Mouse (Mus musculus) embryonic fibroblast, embryonic 13.5 days (primary cell): Measurements from ENCODE around the gene Catsperz. TPM values are rescaled to one million over a fixed set of nuclear protein-coding genes. Genes with fewer than 3 reads are reported as not detected.

ENCODE experiments used
- H3K27ac ChIP-seq: 2 replicates; pipeline ENCODE4 v1.5.1; 2012; ENCODE audit warnings: low read length, control low read depth, inconsistent platforms; ENCODE audit not compliant: insufficient read depth
- H3K4me1 ChIP-seq: 2 replicates; pipeline ENCODE4 v1.6.1; 2011; ENCODE audit warnings: low read length; ENCODE audit not compliant: control insufficient read depth, insufficient read depth
- H3K4me3 ChIP-seq: 2 replicates; pipeline ENCODE4 v1.5.1; 2011; ENCODE audit warnings: mild to moderate bottlenecking, control low read depth, low read length; ENCODE audit not compliant: insufficient read depth
- CTCF ChIP-seq: IDR thresholded peaks from 2 replicates; pipeline ENCODE4 v1.5.1; 2011; ENCODE audit warnings: mild to moderate bottlenecking, control low read depth, low read length, moderate library complexity, borderline replicate concordance; ENCODE audit not compliant: insufficient read depth
- POLR2A ChIP-seq: IDR thresholded peaks from 2 replicates; pipeline ENCODE4 v1.6.1; 2011; ENCODE audit warnings: low read depth, mild to moderate bottlenecking, control low read depth, low read length, moderate library complexity
- polyA plus RNA-seq: library from polyadenylated mRNA; stranded (reverse); fragments of >200 nt; gene quantifications from 2 replicates; pipeline ENCODE4 v1.2.4, GENCODE M21; 2011; ENCODE audit warnings: low read depth; ENCODE audit not compliant: missing spikeins, insufficient read length

Gene Catsperz
- polyA plus RNA-seq, 1 experiment: not detected

DNA sequence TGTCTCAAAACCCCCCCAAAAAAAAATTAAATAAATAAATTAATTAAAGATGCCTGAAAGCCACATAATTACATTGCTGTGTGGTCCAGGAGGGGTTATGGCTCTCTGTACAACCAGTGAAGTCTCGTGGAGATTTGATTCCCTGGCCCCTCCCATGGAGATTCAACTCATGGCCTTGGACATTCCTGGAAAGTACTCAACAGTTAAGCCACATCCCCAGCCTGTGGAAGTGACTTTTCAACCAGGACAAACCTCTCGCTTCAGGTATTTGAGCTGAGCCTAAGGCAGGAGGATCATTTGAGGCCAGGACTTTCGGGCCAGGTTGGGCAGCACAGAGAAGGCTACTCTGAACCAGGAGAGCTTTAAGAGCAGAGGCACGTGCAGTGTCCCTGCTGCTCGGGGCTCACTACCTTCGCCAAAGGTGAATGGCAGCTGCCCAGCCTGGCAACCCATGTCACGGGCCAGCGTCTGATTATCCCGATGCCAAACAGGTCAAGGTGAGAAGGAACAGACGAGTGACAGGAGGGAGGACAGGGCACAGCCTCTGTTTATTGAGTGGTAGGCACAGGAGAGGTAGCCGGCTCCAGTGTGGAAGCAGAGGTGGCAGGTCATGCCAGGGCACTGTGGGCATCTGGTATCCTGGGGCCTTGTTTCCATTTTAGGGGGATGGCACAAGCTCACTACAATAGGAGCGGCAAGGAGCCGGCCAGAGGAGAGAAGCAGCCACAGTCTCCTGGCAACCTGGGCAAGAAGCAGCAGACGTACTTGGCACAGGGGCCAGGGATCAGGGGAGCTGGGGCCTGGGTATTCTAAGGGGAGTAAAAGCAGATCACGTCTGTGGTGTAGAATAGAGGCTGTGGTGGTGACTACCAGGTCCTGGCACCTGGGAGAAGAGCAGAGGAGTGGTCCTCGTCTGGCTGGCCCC lies 12.6 kb upstream of the Catsperz start:
- H3K27ac ChIP-seq: no peak overlapping the region
- no peak overlapping the region for H3K4me3 ChIP-seq
- TF ChIP-seq POLR2A: 0 out of 2 replicates have a peak, but pooled peaks have one; percentile 13
- TF ChIP-seq CTCF: no peak
- peaks cover 5% of the 10 kb centered on the region; the same call in 1 of the 2 replicates for H3K4me1 ChIP-seq

DNA sequence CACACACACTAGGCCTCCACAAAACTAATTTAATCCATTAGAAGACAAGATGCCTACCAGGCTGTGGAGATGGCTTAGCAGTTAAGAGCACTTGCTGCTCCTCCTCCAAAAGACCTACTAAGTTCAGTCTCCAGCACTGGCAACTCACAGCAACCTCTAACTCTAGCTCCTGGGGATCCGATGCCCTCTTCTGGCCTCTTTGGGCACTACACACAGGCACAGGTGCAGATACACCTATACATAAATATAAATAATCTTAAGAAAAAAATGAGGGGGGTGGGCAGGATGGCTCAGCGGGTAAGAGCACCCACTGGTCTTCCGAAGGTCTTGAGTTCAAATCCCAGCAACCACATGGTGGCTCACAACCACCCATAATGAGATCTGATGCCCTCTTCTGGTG lies 11.1 kb upstream of the Catsperz start:
- Histone ChIP-seq H3K4me3 (no peak overlapping the region), H3K27ac (no peak overlapping the region), H3K4me1 (peaks cover 5% of the 10 kb centered on the region; the same call in 1 of the 2 replicates)
- TF ChIP-seq CTCF (no peak), POLR2A (no peak)

DNA sequence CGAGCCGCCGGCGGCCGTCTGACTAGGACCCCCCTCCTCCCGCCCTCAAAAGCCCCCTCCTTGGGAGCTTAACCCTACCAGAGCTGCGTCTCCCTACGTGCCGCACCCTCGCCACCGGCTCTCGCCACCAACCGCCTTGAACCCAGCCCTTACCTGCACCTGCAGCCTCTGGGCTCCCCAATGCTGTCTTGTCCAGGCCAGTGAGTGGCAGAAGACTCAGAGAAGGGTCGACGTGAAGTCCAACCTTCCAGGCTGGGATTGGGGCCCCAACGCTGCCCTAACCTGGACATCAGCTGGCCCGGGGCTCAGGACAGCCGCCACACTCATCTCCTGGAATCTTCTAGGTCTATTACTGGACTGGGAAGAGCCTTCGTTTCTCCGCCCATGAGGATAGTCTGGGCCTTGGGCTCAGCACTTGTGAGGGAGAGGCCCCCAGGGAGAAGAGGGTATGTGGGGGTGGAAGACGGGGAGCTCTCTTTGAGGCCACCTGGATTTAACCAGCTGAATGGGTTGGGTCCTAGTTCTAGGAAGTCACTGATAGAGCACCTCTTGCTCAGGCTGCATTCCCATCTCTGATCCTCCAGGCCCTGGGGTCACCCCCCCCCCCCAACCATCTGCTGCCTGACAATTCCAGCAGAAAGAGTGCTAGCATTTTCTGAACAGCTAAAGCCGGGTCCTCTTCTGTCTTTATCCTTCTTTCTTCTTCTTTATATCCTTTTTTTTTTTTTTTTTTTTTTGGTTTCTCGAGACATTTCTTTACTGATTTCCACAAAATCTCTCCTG lies 9.2 kb upstream of the Catsperz start, which contains the start of gene Kcnk4:
Gene Kcnk4 (minus strand): TSS at position 321 of the 783 bp plus-strand sequence.
- H3K27ac ChIP-seq: no peak within 1 kb of the TSS
- peak within 1 kb of the TSS; percentile 20 for H3K4me3 ChIP-seq
- no peaks in the 10 kb centered on the region for H3K4me1 ChIP-seq
- TF ChIP-seq CTCF (no peak), POLR2A (no peak)

DNA sequence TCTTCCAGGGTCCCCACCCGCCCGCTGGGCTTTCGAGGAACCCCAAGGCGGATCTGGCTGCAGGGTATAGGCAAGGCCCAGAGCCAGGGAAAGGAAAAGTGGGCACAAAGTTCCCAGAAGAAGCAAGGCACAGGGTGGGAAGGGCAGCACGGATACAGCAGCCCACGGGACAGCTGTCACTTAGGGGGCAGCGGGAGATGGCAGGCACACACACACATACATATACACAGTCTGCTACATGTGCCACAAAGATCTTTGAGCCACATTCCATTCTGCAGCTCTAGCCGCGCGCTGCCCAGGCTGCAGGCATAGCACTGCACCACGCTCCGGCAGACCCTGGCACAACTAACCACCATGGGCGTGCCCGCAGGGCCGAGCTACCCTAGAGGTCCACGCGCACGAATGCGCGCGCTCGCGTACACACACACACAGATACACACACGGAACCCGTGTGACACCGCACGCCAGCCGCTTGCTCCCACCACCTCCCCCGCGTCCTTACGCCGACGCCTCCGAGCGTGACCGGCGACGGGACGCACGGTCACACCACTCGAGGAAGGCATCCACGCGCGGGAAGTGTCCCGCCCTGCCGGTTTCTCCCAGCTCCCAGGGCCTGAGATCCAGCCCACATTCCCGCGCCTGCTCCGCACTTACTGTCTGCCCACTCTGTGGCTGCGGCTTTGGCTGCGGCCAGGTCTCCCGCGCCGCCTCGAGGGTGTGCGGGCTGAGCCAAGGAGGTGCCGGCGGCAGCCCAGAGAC lies 8.4 kb upstream of the Catsperz start:
- H3K27ac ChIP-seq: no peak overlapping the region
- no peaks in the 10 kb centered on the region for H3K4me1 ChIP-seq
- peak overlapping the region; percentile 20 for H3K4me3 ChIP-seq
- TF ChIP-seq POLR2A (no peak), CTCF (no peak)

DNA sequence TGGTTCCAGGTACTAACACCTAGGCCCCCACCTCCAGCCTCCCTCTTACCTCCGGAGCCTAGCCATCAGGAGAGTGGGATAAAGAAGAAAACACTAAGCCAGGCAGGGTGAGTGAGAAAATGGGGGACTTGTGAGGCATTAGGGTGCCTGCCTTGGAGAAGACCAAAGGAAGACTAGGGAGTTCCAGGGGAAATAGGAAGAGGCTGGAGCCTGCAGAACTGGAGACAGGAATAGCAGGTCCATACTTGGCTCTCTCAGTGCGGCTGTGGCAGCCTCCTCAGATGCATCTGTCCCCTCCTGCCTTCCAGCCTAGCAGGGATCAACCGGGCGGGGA lies 7.9 kb upstream of the Catsperz start:
- TF ChIP-seq POLR2A (no peak), CTCF (no peak)
- no peaks in the 10 kb centered on the region for H3K4me1 ChIP-seq
- H3K27ac ChIP-seq: no peak overlapping the region
- H3K4me3 ChIP-seq: no peak overlapping the region

DNA sequence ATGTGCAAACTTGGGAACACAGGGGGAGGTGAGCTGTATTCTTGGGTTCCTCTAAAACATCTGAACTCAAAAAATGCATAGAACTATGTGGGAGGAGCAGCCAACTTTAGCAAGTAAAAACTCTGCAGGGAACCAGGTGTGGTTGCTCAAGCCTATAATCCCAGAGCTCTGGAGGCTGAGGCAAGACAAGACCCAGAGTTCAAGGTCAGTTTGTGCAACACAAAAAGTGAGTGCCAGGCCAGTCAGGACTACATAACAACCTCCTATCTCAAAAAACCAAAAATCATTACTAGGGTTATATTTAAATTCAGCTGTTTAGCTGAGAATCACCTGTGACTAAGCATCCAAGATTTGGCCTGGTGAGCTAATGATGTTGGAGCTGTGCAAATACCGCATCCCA lies 6.8 kb upstream of the Catsperz start:
- no peak for TF ChIP-seq POLR2A
- no peak for TF ChIP-seq CTCF
- Histone ChIP-seq H3K4me1 (no peaks in the 10 kb centered on the region), H3K4me3 (no peak overlapping the region), H3K27ac (no peak overlapping the region)

DNA sequence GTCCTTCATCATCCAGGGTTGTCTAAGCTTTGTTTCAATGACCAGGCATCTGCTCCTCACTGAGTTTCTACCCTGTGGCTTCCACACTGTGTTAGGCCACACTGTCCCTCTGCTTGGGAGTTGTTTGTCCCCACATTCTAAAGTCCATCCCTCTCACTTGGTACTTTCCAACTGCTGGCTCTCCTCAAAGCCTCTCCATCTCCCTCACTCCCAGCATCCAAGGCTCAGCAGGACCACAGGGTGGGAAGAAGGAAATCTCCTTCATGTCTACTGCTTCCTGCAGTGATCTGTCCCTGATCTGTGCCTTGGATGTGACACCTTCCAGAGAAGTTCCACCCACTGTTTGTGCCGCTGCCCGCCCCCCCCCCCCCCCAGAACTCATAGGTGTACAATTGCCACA lies 5.8 kb upstream of the Catsperz start:
- Histone ChIP-seq H3K27ac (no peak overlapping the region), H3K4me1 (no peaks in the 10 kb centered on the region), H3K4me3 (no peak overlapping the region)
- TF ChIP-seq POLR2A: no peak
- no peak for TF ChIP-seq CTCF

DNA sequence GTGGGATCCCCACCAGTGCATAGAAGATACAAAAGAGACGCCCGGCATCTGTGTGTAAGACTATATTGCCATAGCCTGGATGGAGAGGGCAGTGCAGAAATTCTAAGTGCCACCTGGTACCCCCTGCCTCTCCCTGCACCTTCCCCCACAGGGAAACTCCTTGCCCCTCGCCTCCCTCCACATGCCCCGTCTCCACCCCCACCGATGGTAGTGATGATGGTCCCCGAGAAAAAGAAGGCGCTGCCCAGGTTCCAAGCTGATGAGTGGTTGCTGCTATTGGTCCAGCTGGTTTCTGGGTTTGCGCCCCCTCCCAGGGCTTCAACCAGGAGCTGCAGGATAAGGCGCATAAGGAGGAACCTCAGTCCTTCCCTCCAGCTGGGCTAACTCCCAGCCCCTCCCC lies 2.9 kb upstream of the Catsperz start:
- no peaks in the 10 kb centered on the region for H3K4me1 ChIP-seq
- no peak overlapping the region for H3K27ac ChIP-seq
- no peak overlapping the region for H3K4me3 ChIP-seq
- TF ChIP-seq CTCF: no peak
- no peak for TF ChIP-seq POLR2A

DNA sequence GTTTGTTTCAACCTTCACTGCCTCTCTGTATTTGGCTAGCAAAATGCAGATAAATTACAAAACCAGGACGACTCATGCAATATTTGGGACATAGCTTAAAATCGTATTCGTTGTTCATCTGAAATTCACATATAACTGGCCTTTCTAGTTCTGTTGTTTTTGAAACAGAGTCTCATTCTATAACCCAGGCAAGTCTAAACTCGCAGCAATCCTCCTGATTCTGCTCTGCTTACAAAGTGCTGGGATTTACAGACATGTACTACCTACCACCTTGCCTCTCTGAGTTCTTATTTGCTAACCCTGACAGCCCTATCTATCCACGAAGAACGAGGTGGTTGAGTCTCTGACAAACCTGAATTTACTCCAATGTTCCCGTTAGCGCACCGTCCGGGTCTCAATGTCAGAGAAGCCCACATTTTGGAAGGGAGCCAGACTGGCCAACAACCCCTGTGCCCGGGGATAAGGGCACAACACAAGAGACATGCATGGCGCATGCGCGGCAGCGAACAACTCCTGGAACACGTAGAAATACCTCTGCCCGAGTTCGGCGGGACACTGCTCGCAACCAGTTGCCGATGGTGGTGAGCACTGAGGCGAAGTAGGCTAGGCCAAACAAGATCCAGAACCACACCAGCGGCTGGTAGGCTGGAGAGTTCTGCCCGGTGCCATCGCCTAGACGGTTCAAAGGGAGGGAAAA lies 1.5 kb upstream of the Catsperz start:
- no peak overlapping the region for H3K4me3 ChIP-seq
- 0 out of 2 replicates have a peak, but pooled peaks cover 3% of the 10 kb centered on the region for H3K4me1 ChIP-seq
- no peak overlapping the region for H3K27ac ChIP-seq
- no peak for TF ChIP-seq CTCF
- no peak for TF ChIP-seq POLR2A
